Mouse (Mus musculus) liver, embryonic 14.5 days (tissue): ENCODE measurements around the gene Ltn1. TPM values are rescaled to one million over a fixed set of nuclear protein-coding genes. Genes with fewer than 3 reads are reported as not detected.

Source experiments
- ATAC-seq: fragments of 200-750 bp; cut with Nextera tagmentation; 2 replicates; pipeline ENCODE4 v1.8.0; 2017; ENCODE audit warnings: moderate number of reproducible peaks, mild to moderate bottlenecking, moderate library complexity; ENCODE audit not compliant: insufficient read depth
- DNase-seq, 3 experiments: peaks; one replicate each; pipeline ENCODE4 v3.0.0-alpha.2; 2012 to 2013; ENCODE audit warnings: low read depth in 3 of 3, low spot score in 3 of 3
- H3K27ac ChIP-seq: fragments of 300-500 bp; sonication (generic); 2 replicates; pipeline ENCODE4 v1.5.1; 2014; ENCODE audit warnings: moderate library complexity, mild to moderate bottlenecking, control low read depth, inconsistent platforms
- H3K27me3 ChIP-seq: fragments of 300-500 bp; sonication (generic); 2 replicates; pipeline ENCODE4 v1.6.1; 2014; ENCODE audit warnings: mild to moderate bottlenecking, low read length, moderate library complexity; ENCODE audit not compliant: control insufficient read depth, insufficient read depth
- H3K36me3 ChIP-seq: fragments of 300-500 bp; sonication (generic); replicated peaks from 2 replicates; pipeline ENCODE4 v1.6.1; 2014; ENCODE audit warnings: low read depth; ENCODE audit not compliant: control insufficient read depth, insufficient read depth
- H3K4me1 ChIP-seq, 2 experiments: fragments of 200-500 bp in 1 of 2; fragments of 300-500 bp in 1 of 2; sonication (generic) in 1 of 2; replicated peaks; 2 replicates each; pipeline ENCODE4 v1.6.1; 2012 to 2014; ENCODE audit warnings: antibody characterized with exemption in 1 of 2, inconsistent platforms in 1 of 2, low read length in 1 of 2; ENCODE audit not compliant: control insufficient read depth in 2 of 2, insufficient read depth in 2 of 2
- H3K4me2 ChIP-seq: fragments of 300-500 bp; sonication (generic); 2 replicates; pipeline ENCODE4 v1.6.1; 2014; ENCODE audit warnings: low read depth, mild to moderate bottlenecking, control low read depth, moderate library complexity
- H3K4me3 ChIP-seq, 2 experiments: fragments of 200-500 bp in 1 of 2; fragments of 300-500 bp in 1 of 2; sonication (generic) in 1 of 2; 2 replicates each; pipeline ENCODE4 v1.5.1; 2012 to 2014; ENCODE audit warnings: low read depth in 2 of 2, low read length in 2 of 2, mild to moderate bottlenecking in 2 of 2, control low read depth in 1 of 2, inconsistent platforms in 1 of 2, moderate library complexity in 1 of 2; ENCODE audit not compliant: insufficient read depth in 1 of 2
- H3K9ac ChIP-seq: fragments of 300-500 bp; sonication (generic); replicated peaks from 2 replicates; pipeline ENCODE4 v1.6.1; 2014; ENCODE audit warnings: mild to moderate bottlenecking, control low read depth, moderate library complexity
- H3K9me3 ChIP-seq: fragments of 300-500 bp; sonication (generic); 2 replicates; pipeline ENCODE4 v1.6.1; 2016; ENCODE audit warnings: low read length, mixed read lengths; ENCODE audit not compliant: control insufficient read depth
- CTCF ChIP-seq: IDR thresholded peaks from 2 replicates; pipeline ENCODE4 v1.5.1; 2016; ENCODE audit warnings: antibody characterized with exemption, low read depth, control low read depth
- EP300 ChIP-seq: IDR thresholded peaks from 2 replicates; pipeline ENCODE4 v1.6.1; 2016; ENCODE audit warnings: antibody characterized with exemption, low read depth
- WGBS: fragments of 180-500 bp; shearing (Covaris S2); extraction: QIAGEN DNeasy Blood & Tissue Kit; methylation state at CpG from one replicate; pipeline ENCODE4 v1.1.7; 2014; ENCODE audit not compliant: insufficient replicate concordance; 5-methylcytosine and 5-hydroxymethylcytosine counted together
- polyA plus RNA-seq, 2 experiments: library from polyadenylated mRNA; depleted of rRNA in 1 of 2; stranded (reverse) in 1 of 2; unstranded in 1 of 2; fragments of >200 nt; fragmentation: Nextera tagmentation in 1 of 2; extraction: Ambion mirVana in 1 of 2; gene quantifications; 2 replicates each; pipeline versions ENCODE4 v1.2.1 to v1.2.3; 2012 to 2014

Gene Ltn1
- polyA plus RNA-seq, 2 experiments, result 4.6 to 11.0 TPM

GRCm38 (mm10) chr16:87420662-87421061 is 11.8 kb downstream of the Ltn1 start:
- Histone ChIP-seq H3K27ac (no peak overlapping the region), H3K9ac (no peak overlapping the region), H3K4me1 (no peaks in the 10 kb centered on the region), H3K27me3 (no peaks in the 10 kb centered on the region), H3K4me3 (no peak overlapping the region), H3K36me3 (peaks cover 82% of the 10 kb centered on the region), H3K9me3 (no peaks in the 10 kb centered on the region), H3K4me2 (no peak overlapping the region)
- TF ChIP-seq EP300, result no peak
- no peak for TF ChIP-seq CTCF
- ATAC-seq (no peak), DNase-seq (no peak)
- WGBS, result 84% methylated on average over 8 of the region's 8 CpGs

GRCm38 (mm10) chr16:87405001-87405400 is 27.4 kb downstream of the Ltn1 start:
- peaks cover 55% of the 10 kb centered on the region for H3K36me3 ChIP-seq
- ATAC-seq (peak; percentile 68; the same call in 1 of the 2 replicates), DNase-seq (peak; percentile 54 to 62 (median 55))
- H3K9ac ChIP-seq, result no peak overlapping the region
- no peaks in the 10 kb centered on the region for H3K4me1 ChIP-seq
- no peak overlapping the region for H3K4me3 ChIP-seq
- TF ChIP-seq EP300, result no peak
- peak; percentile 58 for TF ChIP-seq CTCF
- H3K9me3 ChIP-seq, result no peaks in the 10 kb centered on the region
- H3K27me3 ChIP-seq, result no peaks in the 10 kb centered on the region
- 63% methylated on average over 3 of the region's 3 CpGs for WGBS
- H3K4me2 ChIP-seq, result no peak overlapping the region
- H3K27ac ChIP-seq, result no peak overlapping the region

- H3K27ac ChIP-seq, result no peak overlapping the region
- H3K4me2 ChIP-seq, result no peak overlapping the region
- H3K9me3 ChIP-seq, result no peaks in the 10 kb centered on the region
- 55% methylated on average over 16 of the region's 16 CpGs for WGBS
- H3K9ac ChIP-seq, result no peak overlapping the region
- H3K36me3 ChIP-seq, result peaks cover 32% of the 10 kb centered on the region
- peak; percentile 56; the same call in 1 of the 2 replicates for ATAC-seq
- no peak overlapping the region for H3K4me3 ChIP-seq
- no peaks in the 10 kb centered on the region for H3K27me3 ChIP-seq
- peak; percentile 17 to 29 (median 22) for DNase-seq
- H3K4me1 ChIP-seq, result no peaks in the 10 kb centered on the region
- TF ChIP-seq EP300 (no peak), CTCF (peak; percentile 75)
These were observed 38.4 kb downstream of the Ltn1 start for GRCm38 (mm10) chr16:87393813-87394548.

- no peak overlapping the region for H3K4me2 ChIP-seq
- no peaks in the 10 kb centered on the region for H3K9me3 ChIP-seq
- no peak for TF ChIP-seq EP300
- TF ChIP-seq CTCF, result no peak
- 86% methylated on average over 3 of the region's 3 CpGs for WGBS
- H3K36me3 ChIP-seq, result peaks cover 8% of the 10 kb centered on the region
- no peak overlapping the region for H3K9ac ChIP-seq
- H3K4me3 ChIP-seq, result no peak overlapping the region
- DNase-seq, result no peak
- no peak overlapping the region for H3K27ac ChIP-seq
- ATAC-seq, result no peak
- H3K27me3 ChIP-seq, result no peaks in the 10 kb centered on the region
- no peaks in the 10 kb centered on the region for H3K4me1 ChIP-seq
These were observed 44.9 kb downstream of the Ltn1 start for GRCm38 (mm10) chr16:87387444-87387977.

- Histone ChIP-seq H3K9ac (no peak overlapping the region), H3K9me3 (no peaks in the 10 kb centered on the region), H3K4me3 (no peak overlapping the region), H3K4me1 (no peaks in the 10 kb centered on the region), H3K4me2 (no peak overlapping the region), H3K27ac (no peak overlapping the region), H3K27me3 (no peaks in the 10 kb centered on the region), H3K36me3 (peaks cover 31% of the 10 kb centered on the region)
- no peak for ATAC-seq
- DNase-seq, result no peak
- no peak for TF ChIP-seq CTCF
- TF ChIP-seq EP300, result no peak
- WGBS, result 63% methylated on average over 2 of the region's 2 CpGs
These were observed 48.0 kb downstream of the Ltn1 start for GRCm38 (mm10) chr16:87384366-87384765.
